7 mouse cellular contexts compared by ENCODE assay signal in the genomic region with DNA sequence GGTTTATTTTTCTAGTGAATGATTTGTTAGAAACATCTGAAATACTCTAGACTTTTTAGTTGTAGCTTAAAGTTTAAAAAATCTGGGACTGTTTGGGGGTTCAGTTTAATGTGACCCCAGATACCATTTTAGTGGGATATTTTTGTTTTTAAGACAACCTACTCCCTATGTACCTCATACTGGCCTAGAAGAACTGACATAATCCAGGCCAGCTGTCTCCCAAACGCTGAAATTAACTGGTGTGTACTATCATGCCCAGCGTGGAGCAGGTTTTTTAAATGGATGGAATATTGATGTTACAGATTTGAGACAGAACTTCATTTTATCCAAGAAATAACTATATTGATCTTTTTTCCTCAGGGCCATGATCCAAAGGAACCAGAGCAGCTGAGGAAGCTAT. TPM values are rescaled to one million over a fixed set of nuclear protein-coding genes. Genes with fewer than 3 reads are reported as not detected.
A peak's percentile ranks its signal among the peaks of the same experiment; 100 is the strongest.
DNase-seq lines count a peak whose midpoint lies in the region; ATAC-seq and TF ChIP-seq lines count a peak whose summit lies in the region.

No protein-coding gene starts in this region.

- H3K4me3 ChIP-seq in C2C12 (ENCODE audit: insufficient read depth, poor library complexity, severe bottlenecking) (peak overlapping the region; percentile 94), CH12.LX (replicated peaks in 1 of 3; ENCODE audit: low read depth in 2 of 3, low read length in 2 of 3, poor library complexity in 1 of 3) (peak overlapping the region; percentile 87 to 91 (median 90))
- H3K4me3 ChIP-seq in heart, embryonic 16.5 days (ENCODE audit: low read length) = peak overlapping the region; percentile 93
- H3K4me3 ChIP-seq in liver, embryonic 14.5 days (ENCODE audit: insufficient read depth in 1 of 2, low read depth in 2 of 2, low read length in 2 of 2) = peak overlapping the region; percentile 70 to 100

- TF ChIP-seq EP300 in CH12.LX (IDR thresholded peaks at IDR 0.05; ENCODE audit: low read length) = no peak
- no peak for TF ChIP-seq EP300 in liver, embryonic 14.5 days (IDR thresholded peaks at IDR 0.05; ENCODE audit: low read depth)

- H3K79me3 ChIP-seq in C2C12 (ENCODE audit: low read depth) = peaks cover 55% of the 10 kb centered on the region

- H3K27me3 ChIP-seq in C2C12 (ENCODE audit: control insufficient read depth, insufficient read depth, insufficient read length) (no peaks in the 10 kb centered on the region), CH12.LX (replicated peaks) (no peaks in the 10 kb centered on the region)
- no peaks in the 10 kb centered on the region for H3K27me3 ChIP-seq in heart, embryonic 16.5 days (ENCODE audit: control insufficient read depth, insufficient read depth, low read length)
- no peaks in the 10 kb centered on the region for H3K27me3 ChIP-seq in liver, embryonic 14.5 days (ENCODE audit: control insufficient read depth, insufficient read depth, low read length)

- H3K36me3 ChIP-seq in C2C12 (ENCODE audit: control insufficient read depth, insufficient read depth) = peaks cover 54% of the 10 kb centered on the region
- peaks cover 23 to 43% of the 10 kb centered on the region in 2 experiments for H3K36me3 ChIP-seq in CH12.LX (replicated peaks in 1 of 2; ENCODE audit: control insufficient read depth in 1 of 2, insufficient read depth in 1 of 2, low read length in 1 of 2)
- H3K36me3 ChIP-seq in heart, embryonic 16.5 days (ENCODE audit: control insufficient read depth, insufficient read depth) = peaks cover 22% of the 10 kb centered on the region
- peaks cover 49% of the 10 kb centered on the region for H3K36me3 ChIP-seq in liver, embryonic 14.5 days (replicated peaks; ENCODE audit: control insufficient read depth, insufficient read depth, low read depth)

- DNase-seq in CH12.LX (ENCODE audit: extremely low read depth) = no peak
- no peak for DNase-seq in liver, embryonic 14.5 days (ENCODE audit: low read depth in 3 of 3, low spot score in 3 of 3)
- DNase-seq in cerebellum, postnatal 36 days = no peak
- no peak for DNase-seq in thymus, postnatal 0 days (ENCODE audit: low spot score)
- DNase-seq in layer of hippocampus, adult 8-10 months (ENCODE audit: low spot score in 2 of 2) = no peak

- no peaks in the 10 kb centered on the region for H3K9me3 ChIP-seq in CH12.LX (replicated peaks; ENCODE audit: low read length)
- no peaks in the 10 kb centered on the region for H3K9me3 ChIP-seq in heart, embryonic 16.5 days (replicated peaks; ENCODE audit: control insufficient read depth, low read length)
- H3K9me3 ChIP-seq in liver, embryonic 14.5 days (ENCODE audit: control insufficient read depth, low read length) = no peaks in the 10 kb centered on the region

- TF ChIP-seq CTCF in C2C12 (IDR thresholded peaks at IDR 0.05; ENCODE audit: control insufficient read depth, insufficient read depth, insufficient read length) (no peak), CH12.LX (conservative IDR thresholded peaks at IDR 0.05 in 1 of 2, IDR thresholded peaks at IDR 0.05 in 1 of 2; ENCODE audit: low read depth in 2 of 2, low read length in 2 of 2) (no peak)
- no peak for TF ChIP-seq CTCF in liver, embryonic 14.5 days (IDR thresholded peaks at IDR 0.05; ENCODE audit: low read depth)

- no peak for TF ChIP-seq POLR2A in CH12.LX (IDR thresholded peaks at IDR 0.05; ENCODE audit: low read depth, low read length)

- peak overlapping the region; percentile 32 for H3ac ChIP-seq in C2C12 (ENCODE audit: control insufficient read depth, insufficient read length, low read depth)

- dilution Hi-C loops in CH12.LX (cut with MboI; ENCODE audit: extremely low pct_ligation_motif_present, extremely low pct_unique_long_range_greater_than_20kb, low sequenced_read_pairs) = no loop called here

- no peak overlapping the region for H3K27ac ChIP-seq in CH12.LX (ENCODE audit: insufficient read depth, low read depth)
- no peak overlapping the region; the same call in 1 of the 2 replicates for H3K27ac ChIP-seq in heart, embryonic 16.5 days (ENCODE audit: low read length)
- no peak overlapping the region for H3K27ac ChIP-seq in liver, embryonic 14.5 days

- peaks cover 5 to 23% of the 10 kb centered on the region in 2 experiments; a peak in 3 of 4 replicates for H3K4me1 ChIP-seq in CH12.LX (ENCODE audit: control insufficient read depth in 1 of 2, insufficient read depth in 2 of 2)
- H3K4me1 ChIP-seq in heart, embryonic 16.5 days (ENCODE audit: control insufficient read depth, insufficient read depth, low read length) = peaks cover 16% of the 10 kb centered on the region
- peaks cover 14 to 17% of the 10 kb centered on the region in 2 experiments; a peak in 3 of 4 replicates for H3K4me1 ChIP-seq in liver, embryonic 14.5 days (replicated peaks; ENCODE audit: control insufficient read depth in 2 of 2, insufficient read depth in 2 of 2, low read length in 1 of 2)

- peak overlapping the region; percentile 62 for H3K4me2 ChIP-seq in CH12.LX (ENCODE audit: insufficient read depth, low read depth, poor library complexity, severe bottlenecking)
- peak overlapping the region; percentile 86 for H3K4me2 ChIP-seq in heart, embryonic 16.5 days (ENCODE audit: low read depth, low read length)
- H3K4me2 ChIP-seq in liver, embryonic 14.5 days (ENCODE audit: low read depth) = peak overlapping the region; percentile 93

- 18% methylated on average over 2 of the region's 2 CpGs for WGBS in heart, embryonic 16.5 days
- WGBS in liver, embryonic 14.5 days (ENCODE audit: insufficient replicate concordance) = 35% methylated on average over 2 of the region's 2 CpGs

- H3K9ac ChIP-seq in CH12.LX (ENCODE audit: insufficient read depth, low read depth) = peak overlapping the region; percentile 98
- peak overlapping the region; percentile 99 for H3K9ac ChIP-seq in heart, embryonic 16.5 days (ENCODE audit: low read length)
- peak overlapping the region; percentile 89 for H3K9ac ChIP-seq in liver, embryonic 14.5 days (replicated peaks)

- in situ Hi-C loops in CH12.LX (cut with MboI; ENCODE audit: low pct_ligation_motif_present, low pct_unique_long_range_greater_than_20kb, low sequenced_read_pairs) = no loop called here

- TF ChIP-seq RAD21 in CH12.LX (IDR thresholded peaks at IDR 0.05; ENCODE audit: low read depth, low read length) = no peak

- no peak for ATAC-seq in heart, embryonic 16.5 days (replicated peaks; ENCODE audit: extremely low read depth, insufficient read depth, low FRiP score)
- no peak for ATAC-seq in liver, embryonic 14.5 days (ENCODE audit: insufficient read depth)

- H3K79me2 ChIP-seq in C2C12 (ENCODE audit: control insufficient read depth, insufficient read depth) = peaks cover 61% of the 10 kb centered on the region
- peaks cover 49% of the 10 kb centered on the region for H3K79me2 ChIP-seq in CH12.LX (replicated peaks; ENCODE audit: control insufficient read depth, extremely low read depth, insufficient read depth, poor library complexity, severe bottlenecking)

TF ChIP-seq in C2C12, 6 proteins besides CTCF, POLR2A, EP300 and RAD21:
- TF ChIP-seq USF1 (IDR thresholded peaks at IDR 0.05; ENCODE audit: low read depth) (no peak), MYOD1 (IDR thresholded peaks at IDR 0.05; ENCODE audit: control insufficient read depth, insufficient read length, low read depth) (no peak)

TF ChIP-seq in CH12.LX, 34 proteins besides CTCF, POLR2A, EP300 and RAD21:
- no peak for TF ChIP-seq E2F4 (IDR thresholded peaks at IDR 0.05; ENCODE audit: insufficient replicate concordance, low read depth, low read length)
- TF ChIP-seq MAX (IDR thresholded peaks at IDR 0.05; ENCODE audit: low read length) = no peak
- TF ChIP-seq MXI1 (IDR thresholded peaks at IDR 0.05; ENCODE audit: low read depth, low read length) = peak; percentile 13; the same call in 1 of the 2 replicates
- TF ChIP-seq CHD2 (IDR thresholded peaks at IDR 0.05; ENCODE audit: low read length) = no peak
- TF ChIP-seq ZNF384 (IDR thresholded peaks at IDR 0.05; ENCODE audit: low read depth, low read length) = no peak
- no peak for TF ChIP-seq HCFC1 (IDR thresholded peaks at IDR 0.05; ENCODE audit: low read depth, low read length)

RNA-seq across cellular contexts. Expression of gene Hnrnpa3, which starts 2.0 kb away (rescaled TPM):
- 341 TPM for polyA plus RNA-seq in C2C12 (2012; fragmentation: generic; extraction: Trizol)
- 83.1 and 105 TPM in 2 replicates for total RNA-seq in CH12.LX (2012; rRNA removed)
- total RNA-seq in CH12.LX (2014; rRNA removed) = 229 and 278 TPM in 2 replicates
- polyA plus RNA-seq in CH12.LX (2012; ENCODE audit: insufficient read length, low read depth) = 373 and 540 TPM in 2 replicates
- 139 and 182 TPM in 2 replicates for polyA plus RNA-seq in heart, embryonic 16.5 days (2015; fragmentation: Nextera tagmentation; extraction: Ambion mirVana)
- 189 and 409 TPM in 2 replicates for polyA plus RNA-seq in liver, embryonic 14.5 days (2012; rRNA removed)
- 85.0 and 93.4 TPM in 2 replicates for polyA plus RNA-seq in liver, embryonic 14.5 days (2014; fragmentation: Nextera tagmentation; extraction: Ambion mirVana)
- polyA plus RNA-seq in thymus, postnatal 0 days (2015; fragmentation: Nextera tagmentation; extraction: Ambion mirVana) = 292 and 303 TPM in 2 replicates
- 100 to 1,000 TPM; 271 to 283 (median 276) TPM for total RNA-seq in layer of hippocampus, adult 8-10 months (2022)

RNA-seq across cellular contexts. Expression of gene Nfe2l2, which starts 43.3 kb away (rescaled TPM):
- 48.4 TPM for polyA plus RNA-seq in C2C12 (2012; fragmentation: generic; extraction: Trizol)
- total RNA-seq in CH12.LX (2012; rRNA removed) = 11.6 and 13.9 TPM in 2 replicates
- 21.7 and 23.3 TPM in 2 replicates for total RNA-seq in CH12.LX (2014; rRNA removed)
- 32.6 and 35.5 TPM in 2 replicates for polyA plus RNA-seq in CH12.LX (2012; ENCODE audit: insufficient read length, low read depth)
- polyA plus RNA-seq in heart, embryonic 16.5 days (2015; fragmentation: Nextera tagmentation; extraction: Ambion mirVana) = 58.3 and 61.3 TPM in 2 replicates
- 24.7 and 30.4 TPM in 2 replicates for polyA plus RNA-seq in liver, embryonic 14.5 days (2012; rRNA removed)
- 40.0 and 42.2 TPM in 2 replicates for polyA plus RNA-seq in liver, embryonic 14.5 days (2014; fragmentation: Nextera tagmentation; extraction: Ambion mirVana)
- polyA plus RNA-seq in thymus, postnatal 0 days (2015; fragmentation: Nextera tagmentation; extraction: Ambion mirVana) = 56.6 and 57.3 TPM in 2 replicates
- 10 to 100 TPM; 14.1 to 29.2 (median 20.6) TPM for total RNA-seq in layer of hippocampus, adult 8-10 months (2022)
